Mouse (Mus musculus): ENCODE results near the gene Scaf4. TPM values are rescaled to one million over a fixed set of nuclear protein-coding genes. Genes with fewer than 3 reads are reported as not detected.

Gene Scaf4
- total RNA-seq, 2 experiments from 2014 or later: 31.7 to 36.7 TPM

Other genes starting within 250 kb of the Scaf4 start
- 10 to 100 TPM; 14.5 to 15.5 TPM for gene Tiam1, start 140.7 kb downstream of the Scaf4 start, total RNA-seq (2021)
- 100 to 1,000 TPM; 404 to 416 TPM for gene Sod1, start 63.7 kb downstream of the Scaf4 start, total RNA-seq (2021)
- 1 to 10 TPM; 6.3 to 7.5 TPM for gene Hunk, start 101.5 kb upstream of the Scaf4 start, total RNA-seq (2021)